Mouse (Mus musculus): ENCODE results near the gene Thyn1. TPM values are rescaled to one million over a fixed set of nuclear protein-coding genes. Genes with fewer than 3 reads are reported as not detected.

Gene Thyn1
- polyA plus RNA-seq, 1 experiment from 2014 or later = 136 TPM

Other genes starting within 250 kb of the Thyn1 start
- gene Glb1l2, start 193.2 kb upstream of the Thyn1 start, polyA plus RNA-seq (2014; fragmentation: Nextera tagmentation; extraction: Ambion mirVana) = 1.9 and 3.2 TPM in 2 replicates
- gene Glb1l3, start 138.8 kb upstream of the Thyn1 start, polyA plus RNA-seq (2014; fragmentation: Nextera tagmentation; extraction: Ambion mirVana) = not detected in 2 replicates
- not detected in 2 replicates for gene Gm1110, start 76.6 kb upstream of the Thyn1 start, polyA plus RNA-seq (2014; fragmentation: Nextera tagmentation; extraction: Ambion mirVana)
- 27.4 and 30.9 TPM in 2 replicates for gene Acad8, start 144 bp upstream of the Thyn1 start, polyA plus RNA-seq (2014; fragmentation: Nextera tagmentation; extraction: Ambion mirVana)
- 90.4 and 100 TPM in 2 replicates for gene Vps26b, start 30.4 kb downstream of the Thyn1 start, polyA plus RNA-seq (2014; fragmentation: Nextera tagmentation; extraction: Ambion mirVana)
- 16.7 and 18.4 TPM in 2 replicates for gene Ncapd3, start 30.5 kb downstream of the Thyn1 start, polyA plus RNA-seq (2014; fragmentation: Nextera tagmentation; extraction: Ambion mirVana)
- gene Jam3, start 155.7 kb downstream of the Thyn1 start, polyA plus RNA-seq (2014; fragmentation: Nextera tagmentation; extraction: Ambion mirVana) = 36.1 and 49.7 TPM in 2 replicates

All from neural tube, embryonic 14.5 days (tissue).